Mouse (Mus musculus): Measurements from ENCODE around the gene Inhbe. TPM values are rescaled to one million over a fixed set of nuclear protein-coding genes. Genes with fewer than 3 reads are reported as not detected.
A peak's percentile ranks its signal among the peaks of the same experiment; 100 is the strongest.

Inhbe gene
- polyA plus RNA-seq, 1 experiment from 2014 or later: 0.04 TPM

DNA sequence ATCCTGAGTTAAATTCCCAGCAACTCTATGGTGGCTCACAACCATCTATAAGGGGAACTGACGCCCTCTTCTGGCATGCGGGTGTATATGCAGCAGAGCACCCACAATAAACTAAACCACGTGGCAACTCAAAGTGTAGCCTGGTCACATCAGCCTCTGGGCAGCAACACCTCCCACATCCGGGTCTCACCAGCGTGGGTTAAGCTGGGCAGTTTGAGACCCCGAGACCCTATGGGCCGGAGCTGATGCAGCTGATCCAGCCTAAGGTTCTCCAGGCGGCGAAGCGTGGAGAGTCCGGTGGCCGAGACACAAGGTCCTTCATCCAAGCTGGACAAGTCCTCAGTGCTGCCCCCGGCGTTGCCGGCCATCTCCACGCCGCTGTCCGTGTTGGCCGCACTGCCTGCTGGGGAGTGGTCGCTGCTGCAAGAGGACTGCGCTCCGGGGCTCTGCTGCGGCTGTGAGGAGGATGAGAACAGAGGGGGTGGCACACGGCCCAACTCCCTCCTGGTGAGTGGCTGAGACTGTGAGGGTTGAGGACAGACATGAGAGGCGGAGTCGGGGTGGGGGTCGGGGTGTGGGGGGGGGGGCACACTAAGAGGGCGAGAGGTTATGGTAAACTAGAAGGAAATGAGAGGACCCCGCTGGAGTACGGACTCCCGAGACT, 21.9 kb downstream of the Inhbe start:
- Histone ChIP-seq H3K4me1 (replicated peaks; ENCODE audit: control insufficient read depth, insufficient read depth, low read length) (0 out of 2 replicates have a peak, but pooled peaks cover 3% of the 10 kb centered on the region), H3K9ac (ENCODE audit: low read depth, low read length) (0 out of 2 replicates have a peak overlapping the region, but pooled peaks have one; percentile 39), H3K36me3 (ENCODE audit: control insufficient read depth, insufficient read depth, low read length) (peaks cover 5% of the 10 kb centered on the region; the same call in 1 of the 2 replicates), H3K27me3 (replicated peaks; ENCODE audit: control insufficient read depth, insufficient read depth, low read length) (peaks cover 12% of the 10 kb centered on the region), H3K4me3 (ENCODE audit: low read depth, low read length) (peak overlapping the region; percentile 36), H3K27ac (ENCODE audit: low read depth, low read length) (no peak overlapping the region; the same call in 1 of the 2 replicates), H3K4me2 (peak overlapping the region; percentile 62), H3K9me3 (ENCODE audit: control insufficient read depth, low read length) (no peaks in the 10 kb centered on the region)
- WGBS: 31% methylated on average over 31 of the region's 31 CpGs
- DNase-seq (ENCODE audit: low spot score): peak; percentile 53
- ATAC-seq (replicated peaks; ENCODE audit: low FRiP score): peak; percentile 47

- DNase-seq (ENCODE audit: low spot score) (no peak), ATAC-seq (replicated peaks; ENCODE audit: low FRiP score) (no peak)
- WGBS: 77% methylated on average over 7 of the region's 7 CpGs
- Histone ChIP-seq H3K27ac (ENCODE audit: low read depth, low read length) (no peak overlapping the region), H3K4me2 (no peak overlapping the region), H3K27me3 (replicated peaks; ENCODE audit: control insufficient read depth, insufficient read depth, low read length) (peaks cover 29% of the 10 kb centered on the region), H3K9me3 (ENCODE audit: control insufficient read depth, low read length) (no peaks in the 10 kb centered on the region), H3K36me3 (ENCODE audit: control insufficient read depth, insufficient read depth, low read length) (peaks cover 5% of the 10 kb centered on the region; the same call in 1 of the 2 replicates), H3K9ac (ENCODE audit: low read depth, low read length) (no peak overlapping the region), H3K4me1 (replicated peaks; ENCODE audit: control insufficient read depth, insufficient read depth, low read length) (peaks cover 17% of the 10 kb centered on the region), H3K4me3 (ENCODE audit: low read depth, low read length) (no peak overlapping the region)
Observed at GRCm38 (mm10) chr10:127330212-127330611, 24.0 kb downstream of the Inhbe start.

DNA sequence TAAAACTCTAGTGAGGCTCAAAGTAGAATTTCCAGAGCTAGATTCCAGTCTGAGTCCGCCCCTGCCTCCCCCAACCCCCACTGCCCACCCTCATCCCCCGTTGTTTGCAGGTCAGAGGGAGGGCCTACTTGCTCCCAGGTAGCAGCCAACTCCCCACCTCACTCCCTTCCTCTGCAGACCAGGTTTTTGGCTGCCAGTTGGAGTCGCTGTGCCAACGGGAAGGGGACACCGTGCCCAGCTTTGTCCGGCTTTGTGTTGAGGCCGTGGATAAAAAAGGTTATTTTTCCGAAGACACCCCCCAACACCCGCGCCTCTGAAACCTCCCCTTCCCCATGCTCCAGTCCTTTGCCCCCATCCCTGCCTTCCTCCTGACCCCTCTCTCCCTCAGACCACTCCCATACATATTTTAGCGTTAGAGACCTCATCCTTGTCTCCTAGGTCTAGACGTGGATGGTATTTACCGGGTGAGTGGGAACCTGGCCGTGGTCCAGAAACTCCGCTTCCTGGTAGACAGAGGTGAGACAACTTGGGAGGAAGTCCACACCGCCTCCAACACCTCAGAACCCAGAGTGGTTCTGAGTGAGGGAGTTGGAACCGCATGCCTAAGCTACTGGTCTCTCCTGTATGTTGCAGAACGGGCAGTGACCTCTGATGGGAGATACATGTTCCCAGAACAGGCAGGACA, 26.6 kb downstream of the Inhbe start:
- Histone ChIP-seq H3K9me3 (ENCODE audit: control insufficient read depth, low read length) (no peaks in the 10 kb centered on the region), H3K4me3 (ENCODE audit: low read depth, low read length) (peak overlapping the region; percentile 70), H3K9ac (ENCODE audit: low read depth, low read length) (no peak overlapping the region), H3K4me1 (replicated peaks; ENCODE audit: control insufficient read depth, insufficient read depth, low read length) (peaks cover 37% of the 10 kb centered on the region), H3K27ac (ENCODE audit: low read depth, low read length) (no peak overlapping the region), H3K36me3 (ENCODE audit: control insufficient read depth, insufficient read depth, low read length) (peaks cover 3% of the 10 kb centered on the region; the same call in 1 of the 2 replicates), H3K27me3 (replicated peaks; ENCODE audit: control insufficient read depth, insufficient read depth, low read length) (peaks cover 29% of the 10 kb centered on the region), H3K4me2 (peak overlapping the region; percentile 97)
- ATAC-seq (replicated peaks; ENCODE audit: low FRiP score): no peak
- no peak for DNase-seq (ENCODE audit: low spot score)
- 68% methylated on average over 18 of the region's 18 CpGs for WGBS

DNA sequence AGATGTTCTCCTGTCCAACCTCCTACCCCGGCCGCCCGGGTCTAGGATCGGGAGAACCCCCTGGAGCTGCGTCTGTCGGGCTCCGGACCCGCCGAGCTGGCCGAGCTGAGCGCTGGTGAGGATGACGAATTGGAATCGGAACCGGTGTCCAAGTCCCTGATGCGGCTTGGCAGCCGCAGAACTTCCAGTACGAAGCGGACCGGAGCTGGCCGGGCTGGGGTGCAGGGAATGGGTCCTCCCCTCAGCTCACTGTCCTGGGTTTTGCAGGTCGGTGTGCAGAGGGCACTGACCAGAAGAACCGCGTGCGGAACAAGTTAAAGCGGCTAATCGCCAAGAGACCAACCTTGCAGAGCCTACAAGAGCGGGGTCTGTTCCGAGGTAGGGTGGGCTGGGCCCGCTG, 27.4 kb downstream of the Inhbe start:
- H3K4me1 ChIP-seq (replicated peaks; ENCODE audit: control insufficient read depth, insufficient read depth, low read length): peaks cover 37% of the 10 kb centered on the region
- ATAC-seq (replicated peaks; ENCODE audit: low FRiP score): no peak
- H3K27ac ChIP-seq (ENCODE audit: low read depth, low read length): no peak overlapping the region
- peak overlapping the region; percentile 97 for H3K4me2 ChIP-seq
- H3K27me3 ChIP-seq (replicated peaks; ENCODE audit: control insufficient read depth, insufficient read depth, low read length): peaks cover 29% of the 10 kb centered on the region
- 8% methylated on average over 29 of the region's 29 CpGs for WGBS
- peak overlapping the region; percentile 70 for H3K4me3 ChIP-seq (ENCODE audit: low read depth, low read length)
- peak overlapping the region; percentile 85 for H3K9ac ChIP-seq (ENCODE audit: low read depth, low read length)
- no peak for DNase-seq (ENCODE audit: low spot score)
- H3K9me3 ChIP-seq (ENCODE audit: control insufficient read depth, low read length): no peaks in the 10 kb centered on the region
- H3K36me3 ChIP-seq (ENCODE audit: control insufficient read depth, insufficient read depth, low read length): peaks cover 3% of the 10 kb centered on the region; the same call in 1 of the 2 replicates

DNA sequence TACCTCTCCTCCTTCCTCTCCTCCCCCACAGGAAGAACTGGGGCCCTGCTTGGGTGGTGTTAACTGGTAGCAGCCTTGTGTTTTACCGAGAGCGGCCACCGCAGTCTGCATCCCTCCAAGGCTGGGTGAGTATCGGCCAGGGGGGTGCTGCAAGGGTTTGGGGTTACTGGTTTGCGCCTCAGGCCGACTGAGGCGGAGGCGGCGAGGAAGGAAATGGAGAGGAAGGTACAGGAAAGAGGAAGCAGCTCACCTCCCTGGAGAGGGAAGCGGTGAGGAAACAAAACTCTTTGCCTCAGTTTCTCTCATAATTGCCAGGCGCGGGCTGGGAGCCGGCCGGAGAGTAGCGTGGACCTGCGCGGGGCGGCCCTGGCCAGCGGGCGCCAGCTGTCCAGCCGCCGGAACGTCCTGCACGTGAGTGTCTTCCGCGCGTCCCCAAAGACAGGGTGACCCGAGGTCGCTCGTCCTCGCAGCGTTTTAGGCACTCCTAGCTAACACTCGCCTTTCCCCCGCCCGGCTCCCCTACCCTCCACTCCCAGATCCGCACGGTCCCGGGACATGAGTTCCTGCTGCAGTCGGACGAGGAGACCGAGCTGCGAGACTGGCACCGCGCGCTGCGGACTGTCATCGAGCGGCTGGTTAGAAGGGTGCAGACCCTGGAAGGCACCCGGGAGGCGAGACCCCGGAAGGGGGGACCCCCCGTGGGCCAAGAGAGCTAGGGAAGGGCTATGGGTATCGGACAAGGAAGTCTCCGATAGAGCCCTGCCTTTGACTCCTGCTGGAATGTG, 28.0 kb downstream of the Inhbe start:
- Histone ChIP-seq H3K36me3 (ENCODE audit: control insufficient read depth, insufficient read depth, low read length) (peaks cover 3% of the 10 kb centered on the region; the same call in 1 of the 2 replicates), H3K4me2 (peak overlapping the region; percentile 97), H3K27ac (ENCODE audit: low read depth, low read length) (peak overlapping the region; percentile 60), H3K9ac (ENCODE audit: low read depth, low read length) (peak overlapping the region; percentile 85), H3K27me3 (replicated peaks; ENCODE audit: control insufficient read depth, insufficient read depth, low read length) (peaks cover 26% of the 10 kb centered on the region), H3K4me1 (replicated peaks; ENCODE audit: control insufficient read depth, insufficient read depth, low read length) (peaks cover 37% of the 10 kb centered on the region), H3K4me3 (ENCODE audit: low read depth, low read length) (peak overlapping the region; percentile 70), H3K9me3 (ENCODE audit: control insufficient read depth, low read length) (no peaks in the 10 kb centered on the region)
- under 1% methylated on average over 54 of the region's 54 CpGs for WGBS
- ATAC-seq (replicated peaks; ENCODE audit: low FRiP score): peak; percentile 60
- DNase-seq (ENCODE audit: low spot score): peak; percentile 68

DNA sequence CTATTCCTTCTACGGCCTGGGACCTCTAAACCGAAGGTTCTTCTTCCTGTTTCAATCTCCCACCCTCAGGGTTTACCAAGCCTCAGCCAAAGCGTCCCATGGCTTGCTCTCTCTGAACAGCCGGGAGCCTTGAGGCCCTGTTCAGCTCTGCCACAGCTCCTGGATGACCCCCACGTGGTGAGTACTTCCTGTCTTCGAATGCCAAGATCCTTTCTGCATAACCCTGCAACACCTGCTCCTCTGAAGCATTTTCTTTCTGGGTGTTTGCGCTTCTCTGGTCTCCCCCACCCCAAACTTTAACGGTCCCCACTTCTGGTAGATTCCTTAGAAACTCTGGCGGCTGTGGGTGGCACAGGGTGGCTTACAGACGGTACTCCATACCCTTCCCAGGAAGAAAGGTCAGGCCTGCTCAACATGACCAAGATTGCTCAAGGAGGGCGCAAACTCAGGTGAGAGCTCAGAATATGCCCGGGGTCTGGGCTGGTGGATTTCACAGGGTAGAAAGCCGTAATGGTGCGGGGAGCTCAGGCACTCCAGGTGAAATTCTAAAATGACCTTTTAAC, 28.7 kb downstream of the Inhbe start:
- Histone ChIP-seq H3K4me1 (replicated peaks; ENCODE audit: control insufficient read depth, insufficient read depth, low read length) (peaks cover 37% of the 10 kb centered on the region), H3K27ac (ENCODE audit: low read depth, low read length) (peak overlapping the region; percentile 60), H3K9ac (ENCODE audit: low read depth, low read length) (peak overlapping the region; percentile 85), H3K27me3 (replicated peaks; ENCODE audit: control insufficient read depth, insufficient read depth, low read length) (peaks cover 26% of the 10 kb centered on the region), H3K36me3 (ENCODE audit: control insufficient read depth, insufficient read depth, low read length) (peaks cover 3% of the 10 kb centered on the region; the same call in 1 of the 2 replicates), H3K9me3 (ENCODE audit: control insufficient read depth, low read length) (no peaks in the 10 kb centered on the region), H3K4me3 (ENCODE audit: low read depth, low read length) (peak overlapping the region; percentile 70), H3K4me2 (peak overlapping the region; percentile 97)
- ATAC-seq (replicated peaks; ENCODE audit: low FRiP score) (peak; percentile 8; the same call in 1 of the 2 replicates), DNase-seq (ENCODE audit: low spot score) (no peak)
- WGBS: 24% methylated on average over 14 of the region's 14 CpGs

GRCm38 (mm10) chr10:127324495-127324894, 29.7 kb downstream of the Inhbe start:
- Histone ChIP-seq H3K36me3 (ENCODE audit: control insufficient read depth, insufficient read depth, low read length) (peaks cover 3% of the 10 kb centered on the region; the same call in 1 of the 2 replicates), H3K27ac (ENCODE audit: low read depth, low read length) (no peak overlapping the region), H3K27me3 (replicated peaks; ENCODE audit: control insufficient read depth, insufficient read depth, low read length) (peaks cover 26% of the 10 kb centered on the region), H3K9ac (ENCODE audit: low read depth, low read length) (no peak overlapping the region), H3K9me3 (ENCODE audit: control insufficient read depth, low read length) (no peaks in the 10 kb centered on the region), H3K4me2 (peak overlapping the region; percentile 46), H3K4me3 (ENCODE audit: low read depth, low read length) (0 out of 2 replicates have a peak overlapping the region, but pooled peaks have one; percentile 11), H3K4me1 (replicated peaks; ENCODE audit: control insufficient read depth, insufficient read depth, low read length) (peaks cover 34% of the 10 kb centered on the region)
- peak; percentile 73 for ATAC-seq (replicated peaks; ENCODE audit: low FRiP score)
- peak; percentile 60 for DNase-seq (ENCODE audit: low spot score)
- WGBS: 7% methylated on average over 7 of the region's 7 CpGs

Data from liver, embryonic 11.5 days (tissue).